Mouse (Mus musculus) cerebellum, adult 18-20 months (tissue): ENCODE data around the gene Cd19.
"Not testable (repeated sequence)": the region's sequence is repeated elsewhere in the genome, so short reads cannot be mapped to it uniquely, and the experiment has no call there.

Experiments
- DNase-seq, 2 experiments: peaks; one replicate each; pipeline ENCODE4 v3.0.0; 2021

Gene Cd19

DNA sequence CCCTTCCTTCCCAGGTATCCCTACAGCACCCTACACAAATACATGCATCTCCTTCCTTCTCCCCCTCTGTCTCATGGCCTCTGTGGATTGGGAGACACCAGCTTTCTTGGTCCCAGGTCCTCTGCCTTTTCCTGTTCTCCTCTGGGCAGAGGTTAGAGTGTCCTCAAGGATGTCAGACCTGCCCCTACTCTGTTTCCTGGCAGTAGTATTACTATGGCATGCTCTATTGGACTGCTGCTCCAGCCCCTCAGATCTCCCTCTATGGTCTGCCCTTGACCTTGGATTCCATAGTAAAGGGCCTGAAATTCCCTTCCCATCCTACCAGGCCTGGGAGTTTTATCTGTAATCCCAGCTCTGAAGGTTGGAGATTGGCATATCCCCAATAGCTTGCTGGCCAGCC, 15.5 kb upstream of the Cd19 start:
- no peak for DNase-seq

DNA sequence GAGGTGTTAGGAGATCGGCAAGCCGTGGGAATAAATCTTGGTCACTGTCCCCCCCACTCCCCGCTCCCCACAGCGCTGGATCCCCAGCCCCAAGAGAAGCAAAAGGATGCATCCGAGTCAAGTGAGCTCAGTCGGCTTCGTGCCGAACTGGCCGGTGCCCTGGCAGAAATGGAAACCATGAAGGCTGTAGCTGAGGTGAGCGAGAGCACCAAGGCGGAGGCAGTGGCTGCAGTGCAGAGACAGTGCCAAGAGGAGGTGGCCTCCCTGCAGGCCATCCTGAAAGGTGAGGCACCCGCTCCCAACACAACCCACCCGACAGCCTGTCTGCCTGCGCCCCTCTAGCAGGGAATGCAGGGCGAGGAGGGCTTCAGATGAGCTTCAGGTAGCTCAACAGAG, 14.8 kb upstream of the Cd19 start:
- DNase-seq, result no peak

DNA sequence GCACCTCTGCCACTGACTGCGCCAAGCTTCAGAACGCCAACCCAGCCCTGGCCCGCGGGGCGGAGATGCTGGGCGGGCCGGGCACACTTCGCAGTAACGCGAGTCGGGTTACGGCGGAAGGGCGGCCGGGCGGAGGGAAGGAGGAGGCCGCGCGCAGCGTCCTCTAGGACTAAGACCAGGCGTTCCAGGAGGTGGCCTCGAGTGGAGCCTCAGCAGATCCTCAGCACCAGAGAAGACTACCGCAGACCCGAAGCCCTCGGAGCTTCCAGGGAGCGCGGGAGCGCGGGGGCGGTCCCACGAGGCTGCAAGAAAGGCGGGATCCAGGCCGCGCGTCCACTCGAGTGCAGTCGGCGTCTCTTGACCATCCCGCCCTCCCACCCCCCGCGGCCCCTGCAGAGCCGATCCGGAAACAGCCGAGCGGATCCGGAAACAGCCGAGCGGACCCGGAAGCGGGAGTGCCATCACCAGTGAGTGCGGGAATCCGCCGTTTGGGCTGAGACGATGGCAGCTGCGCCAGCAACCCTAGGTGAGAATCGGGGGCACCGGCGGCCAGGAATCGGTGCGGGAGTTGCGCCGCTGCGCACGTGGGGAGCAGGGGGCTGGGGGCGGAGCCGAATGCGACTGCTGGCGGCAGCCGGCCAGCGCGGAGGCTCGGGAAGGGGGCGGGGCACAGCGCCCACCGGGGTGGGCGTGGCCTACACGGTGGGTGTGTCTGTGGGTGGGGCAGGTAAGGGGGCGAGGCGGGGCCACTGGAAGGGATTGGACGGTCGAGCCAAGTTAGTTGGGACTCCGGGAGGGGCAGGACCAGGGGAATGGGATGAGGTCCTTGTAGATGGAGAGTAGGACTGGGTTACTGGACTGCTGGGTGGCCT, 14.2 kb upstream of the Cd19 start, which contains the start of gene Rabep2:
Gene Rabep2, plus strand, starts transcription at position 129 of the 872 bp plus-strand sequence.
- peak; percentile 95 to 99 for DNase-seq

DNA sequence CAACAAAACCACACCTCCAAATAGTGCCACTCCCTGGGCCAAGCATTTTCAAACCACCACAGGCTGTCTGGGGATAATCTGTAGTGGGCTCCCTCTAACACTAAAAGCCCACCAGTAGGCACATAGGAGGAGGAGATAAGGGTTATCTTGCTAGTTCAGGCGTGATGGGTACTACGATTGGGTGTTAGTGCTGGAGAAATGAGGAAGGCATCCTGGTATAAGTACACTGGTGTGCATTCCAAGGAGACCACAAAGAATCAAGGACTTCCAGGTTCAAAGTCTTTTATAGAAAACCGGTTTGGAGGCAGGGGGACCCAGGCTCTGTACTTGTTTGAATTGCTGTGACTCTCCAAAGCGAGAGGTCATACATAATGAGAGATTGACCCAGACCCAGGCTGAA, 13.5 kb upstream of the Cd19 start:
- DNase-seq, result peak in 1 of 2 experiments; percentile 7

DNA sequence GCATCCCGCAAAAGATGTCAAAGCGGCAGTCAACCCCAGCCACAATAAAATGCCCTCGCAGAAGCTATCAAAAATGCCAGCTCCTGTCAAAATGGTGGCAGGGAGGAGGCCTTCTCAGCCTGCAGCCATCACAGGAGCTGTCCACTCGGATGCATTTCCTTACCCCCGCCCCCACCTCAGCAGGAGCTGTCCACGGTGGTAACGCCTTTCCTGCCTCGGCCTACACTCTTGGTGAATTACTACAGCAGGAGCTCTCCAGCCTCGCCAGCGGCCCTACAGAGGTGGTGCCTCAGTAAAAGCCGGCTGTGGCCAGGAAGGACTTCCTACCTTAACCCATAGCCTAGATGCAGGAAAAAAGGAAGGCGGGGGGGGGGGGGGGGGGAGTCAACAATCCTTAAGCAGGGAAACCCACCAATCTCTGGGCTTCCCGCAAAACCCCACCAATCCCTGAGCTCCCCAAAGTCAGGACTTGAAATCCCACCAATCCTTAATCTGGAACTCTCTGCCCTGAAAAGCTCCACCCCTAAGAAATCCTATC, 12.7 kb upstream of the Cd19 start:
- no peak for DNase-seq

DNA sequence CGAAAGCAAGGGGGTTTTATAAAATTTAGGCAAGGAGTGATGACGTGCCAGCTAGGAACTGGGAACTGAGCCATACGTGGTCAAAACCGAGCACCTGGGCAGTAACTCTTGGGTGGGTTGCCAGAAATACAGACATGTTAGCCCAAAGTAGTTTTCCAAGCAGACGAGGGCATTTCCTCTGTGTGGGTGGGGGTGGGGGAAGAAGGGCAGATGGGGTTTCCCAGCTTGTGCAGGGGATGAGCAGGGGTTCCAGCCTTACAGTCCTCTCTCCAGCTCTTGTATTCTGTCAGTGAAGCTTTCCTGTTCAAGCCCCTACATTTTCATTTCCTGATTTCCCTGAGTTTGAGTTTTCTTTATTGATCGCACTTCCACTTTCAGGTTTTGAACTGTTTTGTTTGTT, 9.5 kb upstream of the Cd19 start:
- no peak for DNase-seq

DNA sequence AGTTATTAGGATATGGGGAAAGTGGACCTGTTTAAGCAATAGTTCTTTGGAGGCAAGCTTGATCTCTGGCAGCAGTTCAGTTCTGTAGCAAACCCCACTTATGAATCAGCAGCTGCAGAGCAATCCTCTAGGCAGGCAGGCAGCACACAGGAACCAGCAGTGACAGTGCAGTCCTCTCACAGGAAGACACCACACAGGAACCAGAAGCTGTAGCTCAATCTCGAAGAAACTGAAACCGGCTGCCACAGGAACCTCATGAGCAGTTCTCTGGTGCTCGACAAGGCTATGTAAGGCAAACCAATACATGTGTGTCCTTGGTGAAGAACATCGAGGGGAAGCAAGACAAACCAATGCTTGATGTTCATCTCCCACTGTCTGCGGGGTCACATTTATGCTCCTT, 7.1 kb upstream of the Cd19 start:
- no peak for DNase-seq

DNA sequence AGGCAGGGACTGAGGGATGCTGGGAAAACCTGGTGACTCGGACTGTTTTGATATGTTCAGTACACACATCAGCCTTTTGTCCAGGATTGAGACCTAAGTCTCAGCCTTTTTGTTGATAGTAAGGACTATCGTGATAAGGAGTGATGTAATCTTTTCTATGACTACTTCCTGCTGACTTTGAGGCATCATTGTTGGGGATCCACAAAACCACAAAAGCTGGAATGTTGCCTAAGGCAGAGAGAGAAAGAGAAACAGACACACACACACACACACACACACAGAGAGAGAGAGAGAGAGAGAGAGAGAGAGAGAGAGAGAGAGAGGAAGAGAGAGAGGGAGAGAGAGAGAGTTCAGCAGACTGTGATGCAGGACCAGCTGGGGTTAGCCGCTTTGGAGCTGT, 3.8 kb upstream of the Cd19 start:
- no peak for DNase-seq

DNA sequence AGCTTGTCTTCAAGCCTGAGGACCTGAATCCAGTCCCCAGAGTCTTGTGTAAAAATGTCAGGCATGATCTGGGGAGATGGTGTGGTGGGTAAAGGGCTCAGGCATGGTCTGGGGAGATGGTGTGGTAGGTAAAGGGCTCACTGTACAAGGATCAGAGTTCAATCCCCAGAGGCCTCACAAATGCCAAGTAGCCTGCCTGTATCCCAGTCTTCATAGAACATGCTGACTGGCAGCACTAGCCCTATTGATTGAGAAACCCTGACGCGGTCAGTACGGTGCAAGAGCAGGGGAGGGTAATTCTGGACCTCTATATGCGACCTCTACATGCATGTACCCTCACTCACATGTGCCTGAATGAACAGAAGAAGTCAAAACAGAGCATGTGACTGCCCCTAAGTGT, 2.9 kb upstream of the Cd19 start:
- DNase-seq, result no peak

DNA sequence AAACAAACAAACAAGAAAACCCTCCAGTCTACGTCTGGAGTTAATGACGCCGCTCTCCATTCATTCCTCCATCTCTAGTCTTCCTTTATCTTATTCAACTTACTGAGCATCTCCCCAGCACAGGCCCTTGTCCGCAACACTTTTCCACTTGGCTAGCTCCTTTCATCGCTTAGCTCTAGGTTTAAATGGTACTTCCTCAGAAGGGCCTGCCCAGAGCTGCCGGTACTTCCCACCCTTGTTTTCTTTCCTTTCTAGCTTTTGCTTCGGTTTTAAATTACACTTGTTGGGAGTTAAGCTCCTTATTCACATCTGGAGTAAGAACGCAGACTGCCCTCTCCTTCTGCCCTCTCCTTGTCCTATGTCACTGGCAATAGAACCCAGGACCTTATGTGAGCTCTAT, 2.4 kb upstream of the Cd19 start:
- no peak for DNase-seq

DNA sequence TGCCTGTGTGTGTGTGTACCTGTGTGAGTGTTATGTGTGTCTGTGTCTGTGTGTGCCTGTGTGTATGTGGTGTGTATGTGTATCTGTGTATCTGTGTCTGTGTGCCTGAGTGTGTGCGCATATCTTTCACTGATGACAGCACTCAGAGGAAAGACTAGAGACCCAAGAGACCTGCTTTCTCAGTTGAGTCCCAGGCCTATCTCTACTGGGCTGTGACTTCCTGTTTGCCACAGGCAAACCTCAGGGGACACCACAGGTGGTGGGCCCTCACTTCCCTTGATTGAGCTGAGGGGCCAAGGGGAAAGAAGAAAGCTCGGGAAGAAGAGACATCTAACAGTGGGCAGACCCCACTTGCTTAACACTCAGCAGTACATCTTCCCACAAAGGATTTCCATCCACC, 1.9 kb upstream of the Cd19 start:
- DNase-seq, result no peak

DNA sequence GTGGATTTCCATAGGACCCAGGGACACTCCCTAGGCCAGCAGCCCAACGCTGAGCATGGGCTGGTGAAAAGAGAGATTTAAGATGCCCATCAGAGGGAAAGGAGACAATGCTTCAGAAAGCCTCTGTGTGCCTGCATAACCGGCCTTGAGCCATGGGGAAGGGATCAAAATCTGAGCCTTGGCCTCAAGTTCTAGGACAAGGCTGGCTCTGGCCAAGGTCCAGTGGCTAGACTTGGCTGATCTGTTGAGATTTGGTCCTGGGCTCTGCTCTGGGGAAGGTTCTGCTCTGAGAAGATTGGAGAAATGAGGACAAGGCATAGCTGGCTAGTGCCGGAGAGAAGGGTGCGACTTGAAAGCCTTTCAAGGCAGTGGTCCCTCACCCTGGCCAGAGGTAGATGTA, 3.6 kb downstream of the Cd19 start:
- DNase-seq, result no peak

DNA sequence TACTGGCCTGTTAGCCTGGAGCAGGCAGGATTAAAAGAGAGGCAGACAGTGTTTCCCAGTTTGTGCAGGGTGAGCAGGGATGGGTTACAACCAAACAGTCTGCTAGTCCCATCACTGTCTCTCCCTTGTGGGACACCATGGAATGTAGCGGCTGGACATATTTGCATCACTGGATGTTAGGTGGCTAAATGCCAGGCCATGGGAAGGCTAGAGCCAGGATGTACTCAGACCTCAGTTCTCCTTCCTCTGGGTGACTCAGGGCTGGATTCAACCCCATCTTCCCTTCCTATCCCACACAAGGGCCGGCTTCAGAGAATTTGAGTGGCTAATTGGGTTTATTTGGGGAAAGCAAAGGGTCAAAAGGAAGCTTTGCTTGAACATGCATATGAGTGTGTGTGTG, 6.0 kb downstream of the Cd19 start:
- no peak for DNase-seq

DNA sequence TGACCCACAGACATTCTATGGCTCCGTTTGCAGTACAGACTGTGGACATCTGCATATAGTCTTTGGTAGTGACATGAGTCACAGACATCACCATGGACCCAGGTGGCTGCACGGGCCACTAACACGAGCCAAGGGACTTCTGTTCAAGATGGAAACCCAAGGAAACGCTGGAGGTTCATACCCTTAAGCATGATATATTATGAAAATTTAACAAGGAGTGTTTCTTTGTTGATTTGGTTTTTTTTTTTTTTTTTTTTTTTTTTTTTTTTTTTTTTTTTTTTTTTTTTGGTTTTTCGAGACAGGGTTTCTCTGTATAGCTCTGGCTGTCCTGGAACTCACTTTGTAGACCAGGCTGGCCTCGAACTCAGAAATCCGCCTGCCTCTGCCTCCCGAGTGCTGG, 12.2 kb downstream of the Cd19 start:
- DNase-seq, result not testable (repeated sequence)

DNA sequence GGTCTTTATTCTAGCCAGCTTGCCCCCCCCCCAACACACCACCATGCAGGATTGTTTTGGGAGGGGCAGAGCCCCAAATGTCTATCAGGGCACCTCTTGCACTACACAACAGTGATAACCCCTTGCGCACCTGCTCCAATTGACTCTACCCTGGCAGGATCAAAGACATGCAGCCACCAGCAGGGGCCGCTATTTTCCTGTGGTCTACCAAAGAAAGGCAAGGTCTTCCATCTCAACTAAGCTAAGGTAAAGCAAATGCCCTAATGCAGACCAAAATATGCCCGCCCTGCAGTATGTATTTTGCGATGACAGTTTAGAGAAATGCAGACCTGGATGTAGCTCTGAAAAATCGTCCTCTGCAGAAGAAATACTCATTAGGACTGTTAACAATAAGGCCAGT, 15.1 kb downstream of the Cd19 start:
- peak; percentile 85 to 86 for DNase-seq

DNA sequence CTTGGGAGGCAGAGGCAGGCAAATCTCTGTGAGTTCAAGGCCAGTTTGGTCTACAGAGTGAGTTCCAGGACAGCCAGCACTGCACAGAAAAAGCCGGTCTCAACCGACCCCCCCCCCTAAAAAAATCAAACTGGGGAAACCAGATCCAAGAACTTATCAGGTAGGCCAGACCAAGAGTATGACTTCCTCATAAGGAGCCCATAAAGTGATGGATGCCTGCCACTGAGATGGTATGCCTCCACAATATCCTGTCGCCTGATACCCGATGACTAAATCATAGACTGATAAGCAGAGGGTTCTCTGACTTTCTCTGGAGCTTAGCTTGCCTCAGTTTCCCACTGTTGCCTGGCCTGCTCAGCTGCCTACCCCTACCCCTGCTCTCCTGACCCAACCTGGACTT, 16.9 kb downstream of the Cd19 start:
- no peak for DNase-seq

DNA sequence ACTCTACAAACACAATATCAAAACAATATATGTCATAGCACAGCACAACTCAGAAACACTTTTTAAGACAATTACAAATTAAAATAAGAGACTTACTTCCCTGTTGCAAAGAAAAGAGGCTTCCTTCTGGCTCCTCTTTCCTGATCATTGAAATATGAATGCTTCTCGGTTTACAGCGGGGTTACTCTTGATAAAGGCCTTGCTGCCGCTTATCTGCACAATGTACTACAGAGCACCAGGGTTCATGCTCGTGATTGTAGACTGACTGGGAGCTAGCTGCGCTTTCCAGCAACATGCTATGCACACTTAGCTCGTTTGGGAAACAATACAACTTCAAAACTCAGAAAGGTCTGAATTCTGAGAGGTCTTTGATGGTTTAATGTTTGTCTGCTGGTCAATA, 17.5 kb downstream of the Cd19 start:
- DNase-seq, result no peak

DNA sequence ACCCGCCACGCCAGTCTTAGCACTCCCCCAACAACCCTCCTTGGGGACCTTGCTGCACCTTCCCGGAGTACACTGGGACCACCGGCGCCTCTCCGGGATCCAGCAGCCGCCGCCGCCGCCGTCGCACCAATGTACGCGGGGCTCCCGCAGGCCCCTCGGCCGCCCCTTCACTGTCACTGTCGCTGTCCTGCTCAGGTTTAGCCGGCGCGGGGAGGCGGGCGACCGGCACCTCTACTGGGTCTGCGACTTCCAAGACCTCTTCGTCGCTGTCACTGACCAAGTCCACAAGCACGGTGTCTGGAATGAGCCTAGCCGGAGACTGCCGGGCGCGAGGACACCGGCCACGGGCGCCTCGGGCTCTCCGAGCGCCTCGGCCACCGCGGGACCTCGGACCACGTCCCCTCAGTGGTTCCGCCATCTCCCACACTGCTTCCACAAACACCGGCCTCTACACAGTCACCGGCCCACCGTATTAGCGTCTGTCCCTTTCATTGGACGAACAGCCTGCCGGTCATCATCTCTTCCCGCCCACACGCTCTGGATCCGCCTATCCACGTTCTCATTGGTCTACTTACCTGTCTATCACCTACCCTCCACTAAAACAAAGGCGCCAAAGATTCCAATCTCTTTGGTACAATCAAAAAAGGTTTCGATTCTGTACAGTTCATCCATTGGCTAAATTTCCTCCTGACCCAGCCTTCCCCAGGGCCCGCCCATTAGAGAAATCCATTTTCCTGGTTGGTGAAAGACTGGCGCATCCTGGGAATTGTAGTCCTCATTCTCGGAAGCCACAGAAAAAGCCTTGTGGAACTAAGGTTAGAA, 18.2 kb downstream of the Cd19 start, which contains the start of gene Nfatc2ip:
Gene Nfatc2ip, minus strand, starts transcription at position 440 of the 822 bp plus-strand sequence.
- DNase-seq, result peak; percentile 96 to 98

DNA sequence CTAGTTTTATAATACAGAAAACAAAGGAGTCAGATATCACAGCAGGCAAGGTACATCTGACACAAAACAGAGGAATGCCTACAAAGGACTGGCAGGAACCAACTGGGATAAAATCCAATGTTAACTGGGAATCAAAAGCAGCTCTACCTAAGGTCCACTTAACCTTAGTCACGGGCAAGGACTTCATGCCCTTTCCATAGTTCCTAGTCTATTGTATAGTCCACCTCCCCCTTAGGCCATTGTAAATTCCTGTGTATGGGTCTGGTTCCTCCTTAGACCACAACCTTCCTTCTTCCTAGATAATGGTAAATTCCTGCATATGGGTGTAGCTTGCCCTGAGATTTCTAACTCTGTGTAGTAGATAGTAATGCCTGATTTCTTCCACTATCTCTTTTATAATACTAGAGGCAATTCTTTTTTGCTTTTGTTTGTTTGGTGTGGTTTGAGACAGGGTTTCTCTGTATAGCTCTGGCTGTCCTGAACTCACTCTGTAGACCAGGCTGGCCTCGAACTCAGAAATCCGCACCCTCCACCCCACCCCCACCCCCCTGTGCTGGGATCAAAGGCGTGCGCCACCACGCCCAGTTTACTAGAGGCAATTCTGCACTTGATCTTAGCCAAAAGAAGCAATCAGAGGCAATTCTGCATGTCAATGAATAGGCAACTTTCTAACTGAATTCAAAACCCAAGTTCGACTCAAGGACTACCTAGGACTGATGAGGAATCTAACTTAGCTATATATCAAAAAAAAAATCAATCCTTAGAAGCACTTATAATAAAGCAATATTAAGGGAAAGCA, 22.4 kb downstream of the Cd19 start:
- not testable (repeated sequence) for DNase-seq

DNA sequence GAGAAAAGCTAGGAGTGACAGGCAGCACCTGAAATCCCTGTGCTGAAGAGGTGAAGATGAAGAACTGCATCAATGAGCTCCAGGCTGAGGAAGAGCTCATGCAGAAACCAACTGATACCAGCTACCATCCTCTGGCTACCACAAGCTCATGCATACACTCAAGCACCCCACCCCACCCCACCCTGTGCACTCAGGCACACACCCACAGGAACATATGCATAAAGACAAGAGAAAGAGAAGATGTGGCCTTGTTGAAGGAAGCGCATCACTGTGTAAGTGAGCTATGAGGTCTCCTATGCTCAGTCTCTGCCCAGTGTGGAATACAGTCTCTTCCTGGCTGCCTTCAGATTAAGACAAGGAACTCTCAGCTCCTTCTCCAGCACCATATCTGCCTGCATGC, 26.5 kb downstream of the Cd19 start:
- DNase-seq, result no peak

DNA sequence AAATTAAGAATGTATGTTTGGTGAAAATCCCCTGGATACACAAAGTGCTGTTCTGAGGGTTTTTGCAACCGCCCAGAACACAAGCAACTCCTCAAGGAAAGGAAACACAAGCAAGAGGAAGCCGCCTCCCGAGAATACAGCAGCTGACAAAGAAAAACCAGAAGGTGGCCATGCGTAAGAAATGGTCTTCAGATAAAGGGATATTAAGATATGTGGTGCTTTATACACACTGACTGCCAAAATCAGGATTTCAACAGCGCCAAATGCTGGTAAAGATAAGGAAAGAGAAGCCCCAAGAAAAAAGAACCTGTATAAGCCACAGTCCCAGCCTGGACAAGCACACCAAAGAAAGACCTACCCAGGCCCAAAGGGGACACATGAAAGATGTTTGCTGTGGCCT, 31.1 kb downstream of the Cd19 start:
- no peak for DNase-seq

DNA sequence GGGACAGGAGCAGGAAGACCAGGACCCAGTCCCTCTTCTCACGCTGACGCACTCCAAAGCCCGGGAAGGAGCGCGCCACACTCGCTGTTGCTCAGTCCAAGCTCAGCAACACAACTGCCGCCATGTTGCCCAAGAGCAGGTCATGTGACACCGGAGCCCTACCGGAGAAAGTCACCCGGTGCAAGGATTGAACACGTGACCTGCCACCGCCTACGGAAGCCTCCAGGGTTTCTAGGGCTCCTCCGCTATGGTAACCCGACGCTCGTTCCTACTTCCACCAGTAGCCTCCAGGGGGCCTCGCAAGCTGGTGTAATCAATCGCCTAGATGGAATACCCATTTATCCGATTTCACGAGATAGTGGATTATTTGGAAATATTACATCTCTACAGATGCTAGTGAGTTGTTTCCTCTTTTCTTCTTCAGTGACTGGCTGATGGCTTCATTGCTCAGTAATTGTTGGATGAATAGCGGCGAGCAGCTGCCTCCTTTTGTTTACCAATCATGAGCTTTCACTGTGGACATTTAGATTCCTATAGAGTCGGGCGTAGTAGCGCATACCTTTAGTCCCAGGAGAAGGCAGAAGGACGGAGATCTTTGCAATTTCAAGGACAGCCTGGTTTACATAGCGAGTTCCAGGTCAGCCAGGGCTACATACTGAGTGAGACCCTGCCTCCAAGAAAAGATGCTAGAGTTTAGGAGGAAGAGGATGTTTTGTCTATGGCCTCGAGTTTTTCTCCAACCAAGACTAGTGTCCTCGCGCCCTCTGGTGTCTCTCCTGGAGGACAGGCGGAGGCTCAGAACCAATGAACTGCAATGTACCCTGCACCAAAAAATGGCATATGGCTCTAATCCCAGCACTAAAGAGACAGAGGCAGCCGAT, 37.2 kb downstream of the Cd19 start, which contains the start of gene Spns1:
Gene Spns1, minus strand, starts transcription at position 173 of the 881 bp plus-strand sequence.
- peak; percentile 98 to 99 for DNase-seq
